Mouse (Mus musculus): ENCODE results near the gene Bcl2l2.

GRCm38 (mm10) chr14:54866268-54866667, 16.9 kb upstream of the Bcl2l2 start:
- no peak for TF ChIP-seq CTCF (conservative IDR thresholded peaks at IDR 0.05; ENCODE audit: low read length)
- no peak for TF ChIP-seq POU5F1 (IDR thresholded peaks at IDR 0.05; ENCODE audit: borderline replicate concordance, low read length)
- no peak for TF ChIP-seq NANOG (IDR thresholded peaks at IDR 0.05; ENCODE audit: borderline replicate concordance, low read length)

All from E14TG2a.4 (cell line).